Mouse (Mus musculus): Measurements from ENCODE around the gene Tkfc. TPM values are rescaled to one million over a fixed set of nuclear protein-coding genes. Genes with fewer than 3 reads are reported as not detected.

Gene Tkfc
- polyA plus RNA-seq, 1 experiment from 2014 or later, result 39.4 TPM

GRCm38 (mm10) chr19:10589127-10589857 is 16.2 kb downstream of the Tkfc start:
- ChIA-PET CTCF (interaction anchor here (2.0 kb wide), 1 partner anchor 13 kb away, joined by 6 read pairs; no protein-coding TSS in a partner anchor), POLR2A (no interaction called here)
- DNase-seq (ENCODE audit: low read depth, low spot score) (no peak), ATAC-seq (no peak)
- TF ChIP-seq CTCF (IDR thresholded peaks at IDR 0.05), result no peak
- H3K27me3 ChIP-seq, result no peaks in the 10 kb centered on the region
- in situ Hi-C loops (cut with MboI; ENCODE audit: low pct_unique_long_range_greater_than_20kb), result no loop called here

GRCm38 (mm10) chr19:10587231-10587630 is 18.2 kb downstream of the Tkfc start:
- in situ Hi-C loops (cut with MboI; ENCODE audit: low pct_unique_long_range_greater_than_20kb), result no loop called here
- CTCF ChIA-PET, result interaction anchor here (0.8 to 2.3 kb wide), 4 partner anchors 11 to 25 kb away, joined by 3 to 8 read pairs (median 3); partner anchors contain the start of gene Ddb1
- no peak for TF ChIP-seq CTCF (IDR thresholded peaks at IDR 0.05)
- H3K27me3 ChIP-seq, result no peaks in the 10 kb centered on the region
- ATAC-seq (no peak), DNase-seq (ENCODE audit: low read depth, low spot score) (no peak)
- POLR2A ChIA-PET, result no interaction called here

- in situ Hi-C loops (cut with MboI; ENCODE audit: low pct_unique_long_range_greater_than_20kb), result no loop called here
- DNase-seq (ENCODE audit: low read depth, low spot score) (no peak), ATAC-seq (no peak)
- H3K27me3 ChIP-seq, result no peaks in the 10 kb centered on the region
- CTCF ChIA-PET, result interaction anchor here (1.3 to 2.3 kb wide), 2 partner anchors 8 to 13 kb away, joined by 3 to 8 read pairs; partner anchors contain the start of genes Cyb561a3 and Tmem138
- TF ChIP-seq CTCF (IDR thresholded peaks at IDR 0.05), result no peak
- POLR2A ChIA-PET, result interaction anchor here (0.7 kb wide), 1 partner anchor 316 kb away, joined by 3 read pairs; no protein-coding TSS in a partner anchor
Observed at GRCm38 (mm10) chr19:10585112-10585511, 20.3 kb downstream of the Tkfc start.

- H3K27me3 ChIP-seq, result no peaks in the 10 kb centered on the region
- POLR2A ChIA-PET, result interaction anchor here (1.7 kb wide), 1 partner anchor 12 kb away, joined by 3 read pairs; no protein-coding TSS in a partner anchor
- ATAC-seq (no peak), DNase-seq (ENCODE audit: low read depth, low spot score) (no peak)
- no peak for TF ChIP-seq CTCF (IDR thresholded peaks at IDR 0.05)
- CTCF ChIA-PET, result no interaction called here
- in situ Hi-C loops (cut with MboI; ENCODE audit: low pct_unique_long_range_greater_than_20kb), result no loop called here
Observed at GRCm38 (mm10) chr19:10583550-10584146, 21.8 kb downstream of the Tkfc start.

- POLR2A ChIA-PET, result no interaction called here
- ATAC-seq (no peak), DNase-seq (ENCODE audit: low read depth, low spot score) (no peak)
- TF ChIP-seq CTCF (IDR thresholded peaks at IDR 0.05), result no peak
- H3K27me3 ChIP-seq, result no peaks in the 10 kb centered on the region
- CTCF ChIA-PET, result no interaction called here
- in situ Hi-C loops (cut with MboI; ENCODE audit: low pct_unique_long_range_greater_than_20kb), result no loop called here
Observed at GRCm38 (mm10) chr19:10581984-10582383, 23.5 kb downstream of the Tkfc start.

GRCm38 (mm10) chr19:10580761-10581160 is 24.7 kb downstream of the Tkfc start:
- POLR2A ChIA-PET, result interaction anchor here (0.7 kb wide), 1 partner anchor 274 kb away, joined by 9 read pairs; no protein-coding TSS in a partner anchor
- no peak for TF ChIP-seq CTCF (IDR thresholded peaks at IDR 0.05)
- H3K27me3 ChIP-seq, result no peaks in the 10 kb centered on the region
- DNase-seq (ENCODE audit: low read depth, low spot score) (no peak), ATAC-seq (no peak)
- CTCF ChIA-PET, result interaction anchor here (5.2 kb wide), 1 partner anchor 22 kb away, joined by 49 read pairs; the partner anchor contains the start of gene Ddb1
- in situ Hi-C loops (cut with MboI; ENCODE audit: low pct_unique_long_range_greater_than_20kb), result no loop called here

GRCm38 (mm10) chr19:10580102-10580501 is 25.4 kb downstream of the Tkfc start:
- POLR2A ChIA-PET, result no interaction called here
- no peak for TF ChIP-seq CTCF (IDR thresholded peaks at IDR 0.05)
- no peak for DNase-seq (ENCODE audit: low read depth, low spot score)
- in situ Hi-C loops (cut with MboI; ENCODE audit: low pct_unique_long_range_greater_than_20kb), result no loop called here
- no peaks in the 10 kb centered on the region for H3K27me3 ChIP-seq
- no peak for ATAC-seq
- CTCF ChIA-PET, result interaction anchor here (1.1 to 5.2 kb wide), 3 partner anchors 15 to 23 kb away, joined by 3 to 49 read pairs (median 6); partner anchors contain the start of gene Ddb1

- peak; percentile 93 for TF ChIP-seq CTCF (IDR thresholded peaks at IDR 0.05)
- CTCF ChIA-PET, result interaction anchor here (0.7 to 5.2 kb wide), 11 partner anchors 9 to 385 kb away, joined by 3 to 49 read pairs (median 5); partner anchors contain the start of genes Ddb1 and Tkfc
- peak; percentile 92 for ATAC-seq
- in situ Hi-C loops (cut with MboI; ENCODE audit: low pct_unique_long_range_greater_than_20kb), result no loop called here
- no peaks in the 10 kb centered on the region for H3K27me3 ChIP-seq
- DNase-seq (ENCODE audit: low read depth, low spot score), result peak; percentile 82
- POLR2A ChIA-PET, result interaction anchor here (0.9 to 2.0 kb wide), 3 partner anchors 13 to 29 kb away, joined by 5 to 7 read pairs (median 6); partner anchors contain the start of gene Tkfc
Observed at GRCm38 (mm10) chr19:10576690-10577561, 28.5 kb downstream of the Tkfc start, which contains the start of the genes Cyb561a3 and Tmem138. Cyb561a3 (plus strand) TSS chr19:10577172. Tmem138 (minus strand) TSS chr19:10577362.

GRCm38 (mm10) chr19:10569627-10570026 is 35.8 kb downstream of the Tkfc start:
- TF ChIP-seq CTCF (IDR thresholded peaks at IDR 0.05), result no peak
- H3K27me3 ChIP-seq, result no peaks in the 10 kb centered on the region
- ATAC-seq (no peak), DNase-seq (ENCODE audit: low read depth, low spot score) (no peak)
- ChIA-PET POLR2A (interaction anchor here (0.7 kb wide), 1 partner anchor 14 kb away, joined by 6 read pairs; no protein-coding TSS in a partner anchor), CTCF (interaction anchor here (1.2 kb wide), 1 partner anchor 33 kb away, joined by 3 read pairs; no protein-coding TSS in a partner anchor)
- in situ Hi-C loops (cut with MboI; ENCODE audit: low pct_unique_long_range_greater_than_20kb), result no loop called here
